Mouse (Mus musculus): ENCODE data around the gene Gm973. TPM values are rescaled to one million over a fixed set of nuclear protein-coding genes. Genes with fewer than 3 reads are reported as not detected.

Gene Gm973
- total RNA-seq, 2 experiments from 2014 or later = not detected

DNA sequence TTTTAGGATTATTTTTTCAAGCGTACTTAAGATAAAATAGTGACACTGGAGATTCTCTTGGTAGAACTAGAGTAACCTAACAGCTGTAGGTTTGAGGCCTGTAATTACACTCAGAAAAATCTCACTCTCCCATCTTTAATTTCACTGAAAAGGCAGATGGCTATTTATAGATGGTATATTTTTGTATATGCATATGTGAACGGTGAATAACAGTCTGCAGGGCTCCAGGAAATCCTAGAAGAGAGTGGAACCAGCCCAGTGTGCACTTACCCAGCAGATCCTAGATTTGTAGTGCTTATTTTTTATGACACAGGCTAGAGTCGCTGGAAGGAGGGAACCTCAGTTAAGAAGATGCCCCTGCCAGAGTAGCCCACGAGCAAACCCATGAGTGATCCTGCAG, 27.1 kb upstream of the Gm973 start:
- ATAC-seq (replicated peaks; ENCODE audit: low FRiP score, poor library complexity, severe bottlenecking) = no peak

DNA sequence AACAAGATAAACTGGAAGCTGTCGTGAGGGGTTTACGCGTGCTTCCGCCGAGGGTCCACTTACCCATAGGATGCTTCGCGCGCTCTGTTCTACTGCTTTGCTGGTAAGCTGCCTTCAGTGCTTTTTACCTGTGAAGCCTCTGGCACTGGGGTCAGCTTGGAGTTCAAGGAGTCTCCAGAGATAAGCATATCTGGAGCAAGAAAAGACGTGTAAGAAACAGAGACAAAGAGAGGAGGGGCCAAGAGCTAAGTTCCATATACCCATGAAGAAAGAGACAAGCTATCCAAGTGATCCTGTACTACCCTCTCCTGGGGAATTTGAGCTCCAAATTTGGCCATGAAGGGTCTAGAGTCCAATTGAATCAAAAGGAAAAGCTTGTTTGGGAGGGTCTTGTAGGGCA, 24.5 kb upstream of the Gm973 start:
- no peak for ATAC-seq (replicated peaks; ENCODE audit: low FRiP score, poor library complexity, severe bottlenecking)

GRCm38 (mm10) chr1:59492432-59492831, 23.6 kb upstream of the Gm973 start:
- peak; percentile 33; the same call in 1 of the 2 replicates for ATAC-seq (replicated peaks; ENCODE audit: low FRiP score, poor library complexity, severe bottlenecking)

DNA sequence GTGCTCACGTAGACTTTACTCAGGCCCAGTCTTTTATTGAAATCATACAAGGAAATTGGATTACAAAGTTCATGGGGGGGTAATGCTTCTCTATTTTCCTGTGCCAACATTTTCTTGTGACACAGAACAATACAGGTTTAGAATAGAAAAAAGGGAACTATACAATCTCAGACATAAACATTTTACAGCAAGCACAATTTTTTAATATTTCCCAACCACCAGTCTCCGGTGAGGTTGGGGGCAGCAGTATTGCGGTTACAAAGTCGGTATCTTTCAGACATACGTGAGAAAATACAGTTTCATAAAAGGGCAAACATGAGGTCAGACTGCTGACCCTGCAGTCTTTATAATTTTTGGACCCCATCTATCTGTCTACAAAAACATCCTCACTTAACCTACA, 20.1 kb upstream of the Gm973 start:
- no peak for ATAC-seq (replicated peaks; ENCODE audit: low FRiP score, poor library complexity, severe bottlenecking)

DNA sequence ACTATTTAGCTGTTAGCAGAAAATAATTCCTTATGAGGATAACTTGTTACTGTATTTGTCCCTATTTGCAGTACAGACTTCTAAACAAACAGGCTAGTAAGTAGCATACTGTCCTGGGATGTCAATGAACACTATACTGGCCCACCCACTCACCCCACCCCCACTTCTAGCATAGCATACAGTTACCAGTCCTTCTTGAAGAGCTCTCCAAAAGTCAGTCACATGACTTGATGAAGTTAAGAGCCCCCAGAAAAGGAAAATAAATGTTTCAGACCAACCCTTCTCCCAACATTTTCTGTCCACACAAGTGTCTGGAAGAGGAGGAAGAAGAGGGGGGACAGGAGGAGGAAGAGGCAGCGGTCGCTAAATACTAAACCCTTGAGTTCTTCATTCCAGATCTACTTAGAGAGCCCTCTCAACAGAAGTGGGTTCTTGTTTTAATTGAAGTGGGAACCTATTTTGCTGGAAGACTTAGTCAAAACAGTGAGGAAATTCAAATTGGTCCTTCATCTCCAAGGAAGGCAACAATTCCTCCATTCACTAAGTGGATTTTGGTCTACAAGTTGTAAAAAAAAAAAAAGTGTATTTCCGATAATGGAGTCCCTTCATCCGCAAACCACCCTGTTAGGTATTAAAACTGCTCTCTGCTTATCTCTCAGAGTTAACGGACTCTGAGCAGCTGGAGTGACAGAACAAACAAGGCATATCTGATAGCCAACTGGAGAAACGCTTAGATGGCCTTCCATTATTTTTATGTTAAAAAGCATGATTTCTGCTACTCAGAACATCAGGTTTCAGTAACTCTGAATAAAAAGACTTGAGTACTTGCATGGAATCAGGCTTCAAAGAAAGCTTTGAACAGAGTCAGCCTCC, 18.1 kb upstream of the Gm973 start:
- ATAC-seq (replicated peaks; ENCODE audit: low FRiP score, poor library complexity, severe bottlenecking) = peak; percentile 58; the same call in 1 of the 2 replicates

DNA sequence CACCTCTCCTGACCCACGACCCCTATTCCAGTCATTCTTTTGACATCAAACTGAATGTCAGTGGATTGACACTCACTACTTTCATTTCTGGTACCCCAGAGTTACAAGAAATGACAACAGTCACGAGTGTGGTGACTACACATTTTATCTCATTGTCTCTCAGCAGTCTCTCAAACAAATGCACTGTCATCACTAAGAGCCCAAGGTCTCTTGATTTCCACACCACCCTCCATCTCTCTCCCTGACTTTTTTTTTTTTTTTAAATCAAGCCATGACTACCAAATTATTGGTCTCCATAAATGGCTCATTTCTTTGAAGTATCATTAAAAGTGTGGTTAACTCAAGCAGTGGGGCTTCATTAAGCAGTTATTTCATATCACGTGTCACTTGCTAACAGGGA, 16.7 kb upstream of the Gm973 start:
- ATAC-seq (replicated peaks; ENCODE audit: low FRiP score, poor library complexity, severe bottlenecking) = no peak

GRCm38 (mm10) chr1:59502355-59502754, 13.7 kb upstream of the Gm973 start:
- ATAC-seq (replicated peaks; ENCODE audit: low FRiP score, poor library complexity, severe bottlenecking) = no peak

DNA sequence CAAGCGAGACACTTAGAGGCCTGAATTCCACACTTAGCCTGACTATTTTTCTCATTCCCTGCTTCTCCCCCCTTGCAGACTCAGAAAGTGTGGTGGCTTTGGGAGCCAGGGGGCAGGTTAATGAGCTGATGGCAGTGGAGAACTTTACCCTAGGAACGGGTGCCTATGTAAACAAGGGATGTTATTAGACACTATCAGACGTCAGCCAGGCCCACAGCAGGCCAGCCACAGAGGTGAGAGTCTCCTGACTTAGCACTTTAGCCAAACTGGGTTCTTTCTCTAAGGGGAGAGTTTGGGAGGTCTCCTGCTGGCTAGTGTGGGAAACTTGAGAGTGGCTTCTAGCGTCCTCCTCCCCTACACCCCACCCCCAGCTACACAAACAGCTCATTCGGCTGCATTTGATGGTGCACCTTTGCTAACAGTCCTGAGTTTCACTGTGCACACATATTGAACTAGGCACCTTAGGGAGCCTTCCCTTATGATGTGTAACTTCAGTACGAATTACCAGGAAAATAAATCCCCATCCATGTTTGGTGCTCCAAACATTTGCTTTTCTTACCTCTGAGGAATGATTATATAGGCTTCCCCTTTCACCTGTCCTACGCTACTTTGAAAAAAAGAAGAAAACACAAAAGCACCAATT, 12.3 kb upstream of the Gm973 start:
- ATAC-seq (replicated peaks; ENCODE audit: low FRiP score, poor library complexity, severe bottlenecking) = no peak

GRCm38 (mm10) chr1:59504302-59504700, 11.8 kb upstream of the Gm973 start:
- no peak for ATAC-seq (replicated peaks; ENCODE audit: low FRiP score, poor library complexity, severe bottlenecking)

DNA sequence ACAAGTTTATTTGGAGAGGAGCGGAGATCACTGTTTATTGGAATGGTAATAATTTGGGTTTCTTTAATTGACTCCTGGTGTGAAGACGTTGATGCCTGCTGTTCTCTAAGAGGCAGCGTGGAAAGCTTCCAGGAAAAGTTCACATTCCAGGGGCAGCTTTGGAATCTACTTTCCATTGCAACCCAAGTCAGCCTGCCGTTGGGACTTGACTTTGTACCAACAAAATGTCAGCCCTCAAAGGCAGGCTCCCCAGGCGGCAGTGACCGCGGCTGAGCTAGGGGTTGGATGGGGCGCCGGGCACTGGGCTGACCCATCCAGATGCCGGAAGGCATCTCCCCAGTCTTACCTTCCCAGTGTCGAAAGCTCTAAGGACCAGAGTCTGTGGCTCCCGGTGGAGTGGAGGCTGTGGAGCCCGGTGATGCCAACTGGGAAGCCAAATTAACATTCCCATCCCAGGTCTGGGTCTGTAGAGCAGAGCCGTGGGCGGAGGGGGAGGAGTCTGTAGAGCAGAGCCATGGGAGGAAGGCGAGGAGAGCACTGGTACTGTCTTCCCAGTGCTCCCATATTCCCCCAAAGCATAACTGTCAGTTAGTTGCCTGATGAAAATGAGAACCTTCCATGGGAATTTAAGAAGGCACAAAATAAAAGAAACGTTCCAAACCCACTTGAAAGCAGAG, 7.5 kb upstream of the Gm973 start:
- ATAC-seq (replicated peaks; ENCODE audit: low FRiP score, poor library complexity, severe bottlenecking) = no peak

DNA sequence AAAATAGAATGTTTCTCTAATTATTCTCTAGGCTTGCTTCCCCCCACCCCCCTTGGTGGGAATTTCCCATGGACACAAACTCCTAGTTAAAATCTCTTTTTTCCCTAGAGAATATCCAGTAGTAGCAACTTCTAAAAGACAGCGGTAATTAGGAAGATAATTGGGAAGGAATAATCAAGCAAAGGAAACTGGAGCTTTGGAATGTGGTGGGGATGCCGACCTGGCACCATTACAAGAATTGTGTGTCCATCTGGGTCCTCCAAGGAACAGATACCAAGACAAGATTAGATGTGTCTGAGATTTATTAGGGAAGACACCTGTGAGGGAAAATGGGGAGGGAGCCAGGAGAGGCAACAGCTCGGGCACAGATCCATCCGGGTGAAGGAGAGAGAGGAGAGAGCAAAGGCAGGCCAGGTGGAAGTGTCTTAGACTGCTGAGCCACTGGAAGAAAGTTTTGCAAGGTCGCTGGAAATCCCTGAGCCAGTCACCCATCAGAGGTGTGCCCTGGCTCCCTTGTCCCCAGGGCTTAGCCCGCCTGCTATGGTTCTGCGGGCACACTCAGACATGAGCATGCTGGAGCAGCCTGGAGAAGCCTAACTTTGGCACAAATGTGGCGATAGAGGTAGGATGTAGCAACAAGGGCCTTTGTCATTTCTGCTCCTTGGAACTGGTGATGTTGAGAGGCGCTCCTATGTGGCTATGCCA, 4.3 kb upstream of the Gm973 start:
- ATAC-seq (replicated peaks; ENCODE audit: low FRiP score, poor library complexity, severe bottlenecking) = no peak

DNA sequence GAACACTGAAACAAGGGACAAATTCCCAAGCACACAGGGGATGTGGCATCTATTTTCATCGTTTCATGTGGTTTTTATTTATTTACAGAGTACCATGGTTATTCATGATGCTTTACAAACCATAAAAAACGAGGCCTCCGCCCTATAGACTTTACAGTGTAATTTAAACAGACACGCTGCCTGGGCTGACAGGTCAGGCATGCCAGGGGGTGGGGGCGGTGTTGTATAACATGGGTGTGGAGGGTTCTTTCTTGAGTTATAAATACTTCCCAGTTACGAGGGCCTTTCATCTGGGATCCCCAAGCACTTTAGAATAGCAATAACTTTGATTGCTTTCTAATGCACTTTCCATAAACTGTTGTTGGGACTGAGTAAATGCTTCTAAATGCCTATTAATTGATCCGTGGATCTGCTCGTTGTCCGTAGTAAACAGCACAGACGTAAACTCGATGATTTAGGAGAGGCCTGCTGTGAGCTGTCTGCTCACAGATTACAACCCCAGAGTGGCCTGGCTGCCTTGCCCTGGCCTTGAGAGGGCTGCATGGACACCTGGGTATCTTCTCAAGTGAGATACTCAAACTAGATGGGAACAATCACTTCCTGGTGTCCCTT, 4.3 kb downstream of the Gm973 start:
- no peak for ATAC-seq (replicated peaks; ENCODE audit: low FRiP score, poor library complexity, severe bottlenecking)

GRCm38 (mm10) chr1:59522456-59522855, 6.4 kb downstream of the Gm973 start:
- no peak for ATAC-seq (replicated peaks; ENCODE audit: low FRiP score, poor library complexity, severe bottlenecking)

- ATAC-seq (replicated peaks; ENCODE audit: low FRiP score, poor library complexity, severe bottlenecking) = no peak
Observed at GRCm38 (mm10) chr1:59523378-59523958, 7.4 kb downstream of the Gm973 start.

- no peak for ATAC-seq (replicated peaks; ENCODE audit: low FRiP score, poor library complexity, severe bottlenecking)
Observed at GRCm38 (mm10) chr1:59524071-59524470, 8.0 kb downstream of the Gm973 start.

- no peak for ATAC-seq (replicated peaks; ENCODE audit: low FRiP score, poor library complexity, severe bottlenecking)
Observed at GRCm38 (mm10) chr1:59524759-59525158, 8.7 kb downstream of the Gm973 start.

GRCm38 (mm10) chr1:59527219-59527618, 11.2 kb downstream of the Gm973 start:
- no peak for ATAC-seq (replicated peaks; ENCODE audit: low FRiP score, poor library complexity, severe bottlenecking)

DNA sequence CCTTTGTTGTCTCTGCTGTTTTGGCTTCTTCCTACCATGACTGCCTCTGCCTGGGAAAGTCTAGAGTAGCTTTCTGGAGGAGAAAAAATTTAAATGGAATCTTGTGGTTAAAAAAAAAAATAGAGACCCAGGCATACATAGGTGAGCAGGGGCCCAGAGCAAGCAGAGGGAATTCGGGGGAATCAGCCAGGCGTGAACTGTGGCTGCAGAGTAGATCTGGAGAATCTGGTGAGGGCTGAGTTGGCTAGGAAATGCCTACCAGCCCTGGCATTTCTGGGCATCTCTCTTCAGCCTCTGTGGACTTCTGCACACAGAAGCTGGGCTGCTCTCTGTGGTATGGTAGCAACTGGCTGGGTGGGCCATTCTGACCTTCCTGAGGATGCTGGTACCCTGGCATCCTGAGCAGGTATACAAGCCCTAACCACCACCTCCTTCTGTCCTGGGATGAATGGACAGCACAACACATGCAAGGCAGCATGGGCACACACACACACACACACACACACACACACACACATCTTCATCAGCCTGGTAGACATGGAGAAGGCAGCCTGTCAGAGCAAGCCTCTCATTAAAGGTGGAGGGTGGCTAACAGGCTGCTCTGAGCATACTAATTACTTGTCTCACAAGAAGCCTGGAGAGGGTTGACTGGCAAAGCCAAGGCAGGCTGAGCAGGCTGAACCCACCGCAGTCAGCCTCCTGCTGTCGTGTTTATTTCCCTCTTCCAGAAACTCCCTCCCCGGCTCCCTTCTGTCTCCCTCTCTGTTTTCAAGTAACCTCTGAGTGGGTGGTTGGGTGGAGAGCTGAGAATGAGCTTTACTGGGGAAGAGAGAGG, 19.1 kb downstream of the Gm973 start:
- ATAC-seq (replicated peaks; ENCODE audit: low FRiP score, poor library complexity, severe bottlenecking) = no peak

GRCm38 (mm10) chr1:59538381-59538780, 22.3 kb downstream of the Gm973 start:
- ATAC-seq (replicated peaks; ENCODE audit: low FRiP score, poor library complexity, severe bottlenecking) = no peak
